Mouse (Mus musculus): ENCODE results near the gene Slc44a5.
"Not testable (repeated sequence)": the region's sequence is repeated elsewhere in the genome, so short reads cannot be mapped to it uniquely, and the experiment has no call there.

The Slc44a5 gene

DNA sequence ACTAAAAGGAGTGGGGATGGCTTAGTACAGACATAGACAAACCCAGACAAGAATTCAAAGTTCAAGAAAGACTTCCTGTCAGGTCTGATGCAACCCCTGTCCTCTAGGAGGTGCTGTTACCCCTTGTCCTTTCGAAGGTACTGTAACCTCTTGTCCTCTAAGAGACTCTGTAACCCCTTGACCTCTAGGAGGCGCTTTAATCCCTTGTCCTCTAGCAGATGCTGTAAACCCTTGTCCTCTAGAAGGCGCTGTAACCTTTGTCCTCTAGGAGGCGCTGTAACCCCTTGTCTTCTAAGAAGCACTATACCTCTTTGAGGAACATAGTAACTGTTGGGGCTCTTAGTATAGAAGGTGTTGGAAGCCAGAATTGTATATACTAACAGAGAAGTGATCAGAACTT is 4.7 kb upstream of the Slc44a5 start:
- no peak for DNase-seq (ENCODE audit: low spot score in 2 of 2)

DNA sequence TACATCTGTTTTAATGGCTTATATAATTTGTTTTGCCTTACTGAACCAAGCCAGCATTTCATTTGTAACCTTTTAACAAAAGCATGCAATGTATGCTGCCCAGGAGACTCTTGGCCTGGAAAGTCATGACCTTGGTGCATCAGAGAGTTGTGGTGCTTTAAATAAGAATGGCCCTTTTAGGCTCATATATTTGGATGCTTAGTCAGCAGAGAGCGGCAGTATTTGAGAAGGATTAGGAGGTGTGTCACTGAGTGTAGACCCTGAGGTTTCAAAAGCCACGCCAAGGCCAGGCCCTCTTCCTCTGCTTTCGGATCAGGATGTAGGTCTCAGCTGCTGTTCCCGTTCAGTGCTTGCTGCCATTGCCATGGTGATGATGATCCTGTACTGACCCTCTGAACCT is 3.8 kb upstream of the Slc44a5 start:
- DNase-seq (ENCODE audit: low spot score in 2 of 2): no peak

DNA sequence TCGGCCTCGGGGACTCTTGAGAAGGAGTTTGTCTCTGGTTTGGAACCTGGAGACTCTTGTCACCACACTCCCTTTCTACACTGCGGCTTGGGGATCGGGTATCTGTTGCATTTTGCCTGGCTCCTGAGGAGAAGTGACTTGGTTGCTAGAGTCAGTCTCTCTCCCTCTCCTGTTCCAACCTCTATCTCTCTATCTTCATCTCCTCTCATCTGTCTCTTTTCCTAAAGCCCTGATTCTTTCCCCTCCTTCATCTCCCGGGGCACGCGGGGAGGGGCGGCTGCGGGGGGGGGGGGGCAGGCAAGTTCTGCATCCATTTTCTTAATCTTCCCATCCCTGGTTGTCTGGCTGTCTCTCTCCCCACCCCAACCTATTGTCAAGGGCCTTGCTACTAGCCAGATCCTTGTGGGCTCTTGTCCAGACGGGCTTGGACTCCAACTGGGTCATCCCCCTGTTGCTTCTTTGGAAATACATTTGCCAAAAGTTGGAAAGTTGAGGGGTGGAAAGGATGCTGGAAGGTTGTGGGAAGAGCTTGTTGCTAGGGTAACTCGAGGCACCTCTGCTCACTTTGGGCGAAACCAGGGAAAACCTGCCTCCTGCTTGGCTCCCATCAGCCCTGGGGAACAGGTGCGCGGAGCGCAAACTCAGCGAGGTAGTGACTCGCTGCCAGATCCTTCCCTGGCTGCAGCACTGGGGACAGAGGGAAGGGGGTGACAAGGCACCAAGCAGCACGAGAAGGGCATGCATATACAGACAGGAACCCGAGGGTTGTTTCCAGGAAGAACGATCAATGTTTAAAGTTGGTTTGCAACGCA is 919 bp downstream of the Slc44a5 start:
- no peak for DNase-seq (ENCODE audit: low spot score in 2 of 2)

DNA sequence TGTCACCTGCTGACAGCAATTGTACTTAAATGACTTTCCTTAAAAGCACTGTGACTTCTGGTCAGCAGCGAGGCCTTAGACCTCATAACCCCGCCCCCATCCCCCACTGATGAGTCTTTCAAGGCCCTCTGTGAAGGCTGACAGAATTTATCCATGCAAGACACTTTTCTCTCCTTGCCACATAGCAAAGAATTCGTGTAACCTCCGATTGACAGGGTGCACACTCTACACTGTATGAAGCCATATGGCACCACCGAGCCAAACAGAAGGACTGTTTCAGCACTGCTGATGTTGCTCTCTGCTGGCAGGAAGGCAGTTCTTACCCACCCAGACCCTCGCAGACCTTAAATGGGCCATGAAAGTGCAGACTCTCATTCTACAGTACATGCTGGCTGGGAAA is 1.8 kb downstream of the Slc44a5 start:
- DNase-seq (ENCODE audit: low spot score in 2 of 2): no peak

DNA sequence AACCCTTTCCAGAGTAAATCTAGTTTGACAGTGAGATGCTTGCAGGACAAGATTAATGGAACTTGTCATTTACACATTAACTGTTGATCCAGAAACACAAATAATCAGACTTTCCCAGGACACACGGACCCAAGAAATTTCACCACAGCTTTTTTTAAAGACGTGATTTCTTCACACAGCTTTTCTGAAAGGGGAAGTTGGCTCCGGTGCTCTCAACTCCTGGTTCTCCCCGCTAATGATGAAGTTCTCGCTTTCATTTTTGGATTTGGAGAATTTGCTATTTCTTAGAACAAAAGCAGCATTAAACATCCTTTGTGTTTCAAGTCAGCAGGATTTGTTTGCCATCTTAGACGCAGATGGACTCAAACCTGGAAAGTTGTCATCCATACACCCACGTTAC is 2.6 kb downstream of the Slc44a5 start:
- DNase-seq (ENCODE audit: low spot score in 2 of 2): no peak

DNA sequence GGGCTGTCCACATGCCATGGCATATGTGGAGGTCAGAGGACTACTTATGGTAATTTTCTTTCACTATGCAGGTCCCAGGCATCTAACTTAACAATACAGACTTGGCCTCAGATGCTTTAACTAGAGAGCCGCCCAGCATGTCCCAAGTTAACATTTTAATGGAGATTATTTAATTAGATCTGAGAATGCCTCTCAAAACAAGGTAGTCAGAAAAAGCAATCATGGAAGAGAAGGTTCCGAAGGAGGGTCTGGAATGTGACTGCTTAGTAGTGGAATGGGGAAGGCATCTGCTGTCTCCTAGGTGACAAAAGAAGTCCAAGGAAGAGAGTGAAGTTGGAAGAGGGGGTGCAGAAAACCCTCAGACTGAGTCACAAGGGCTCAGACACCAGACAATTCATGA is 7.4 kb downstream of the Slc44a5 start:
- DNase-seq (ENCODE audit: low spot score in 2 of 2): no peak

DNA sequence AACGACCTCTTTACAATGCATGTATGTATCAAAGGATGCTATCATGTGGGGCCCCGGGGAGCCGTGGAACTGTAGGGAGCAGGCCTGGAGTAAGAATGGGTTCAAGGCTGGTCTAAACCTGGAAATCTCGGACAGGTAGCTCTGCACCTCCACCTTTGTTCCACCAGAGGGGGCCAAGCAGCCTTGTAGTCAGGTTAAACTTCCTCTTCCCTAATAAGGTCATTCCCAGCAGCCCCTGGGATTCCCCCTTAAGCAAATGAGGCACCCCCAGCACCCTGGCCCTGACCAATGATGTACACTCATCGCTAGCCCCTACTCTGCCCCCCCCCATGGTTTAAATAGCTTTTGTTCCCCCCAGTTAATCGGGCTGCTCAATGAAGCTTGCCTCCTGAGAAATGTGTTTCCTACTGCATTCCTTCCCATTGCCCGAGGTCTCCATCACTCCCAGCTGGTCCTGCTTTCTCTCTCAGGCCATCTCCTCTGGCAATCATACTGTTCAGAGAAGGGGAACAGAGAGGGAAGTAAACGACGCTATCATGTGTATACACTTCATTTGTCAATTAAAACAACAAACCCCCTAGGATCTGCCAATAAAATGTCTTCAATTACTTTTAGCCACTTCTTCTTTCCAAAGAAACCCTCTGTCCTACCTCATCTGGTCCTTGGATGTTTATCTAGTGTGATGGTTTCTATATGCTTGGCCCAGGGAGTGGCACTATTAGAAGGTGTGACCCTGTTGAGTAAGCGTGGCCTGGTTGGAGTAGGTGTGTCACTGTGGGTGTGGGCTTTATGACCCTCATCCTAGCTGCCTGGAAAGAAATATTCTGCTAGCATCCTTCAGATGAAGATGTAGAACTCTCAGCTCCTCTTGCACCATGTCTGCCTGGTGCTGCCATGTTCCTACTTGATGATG is 11.4 kb downstream of the Slc44a5 start:
- no peak for DNase-seq (ENCODE audit: low spot score in 2 of 2)

DNA sequence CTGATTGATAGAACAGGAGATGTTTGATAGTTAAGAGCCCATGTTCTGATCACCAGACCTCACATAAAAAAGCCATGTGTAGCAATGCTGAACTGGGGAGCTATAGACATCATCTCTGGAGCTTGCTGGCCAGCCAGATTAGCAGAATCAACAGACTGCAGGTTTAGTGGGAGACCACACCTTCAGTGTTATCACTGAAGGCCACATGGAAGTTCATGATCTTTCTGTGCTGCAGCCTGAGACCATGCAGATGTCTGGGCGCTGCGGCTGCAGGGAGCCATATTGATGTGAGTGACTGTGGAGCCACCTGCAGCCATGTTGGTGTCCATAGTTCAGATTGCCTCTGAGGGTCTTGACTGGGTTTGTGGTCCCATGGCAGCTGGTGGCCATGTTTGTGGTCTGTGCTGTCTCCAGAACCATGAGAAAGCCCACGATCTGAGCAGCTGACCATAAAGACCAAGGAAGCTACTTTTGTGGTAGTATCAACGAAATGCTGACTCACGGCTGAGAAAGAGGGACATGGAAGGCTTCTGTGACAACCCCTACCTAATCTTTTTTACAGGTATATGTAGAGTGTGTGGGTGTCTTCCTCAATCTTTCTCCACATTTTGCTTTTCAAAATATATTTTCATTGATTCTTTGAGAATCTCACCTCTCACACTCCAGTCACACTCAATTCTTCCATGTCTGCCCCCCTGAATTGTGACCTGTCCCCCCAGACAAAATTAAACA is 26.7 kb downstream of the Slc44a5 start:
- no peak for DNase-seq (ENCODE audit: low spot score in 2 of 2)

DNA sequence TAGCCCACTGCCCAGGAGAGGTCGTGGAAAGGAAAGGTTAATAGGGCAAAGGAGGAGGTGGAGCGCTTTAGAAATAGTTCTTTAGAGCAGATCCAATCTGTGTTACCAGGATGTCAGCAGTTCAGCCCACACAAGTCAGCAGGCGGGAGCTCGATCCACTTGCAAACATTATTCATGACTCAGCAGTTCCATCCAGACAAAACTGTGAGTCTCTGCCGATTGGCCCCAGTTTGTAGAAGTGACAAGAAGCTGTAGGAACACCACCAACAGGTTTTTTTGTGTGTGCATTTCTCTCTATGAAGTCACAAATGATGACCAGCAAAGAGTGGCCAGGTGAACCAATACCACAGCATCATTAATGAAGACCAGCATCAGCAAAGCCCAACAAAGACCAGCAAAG is 28.1 kb downstream of the Slc44a5 start:
- no peak for DNase-seq (ENCODE audit: low spot score in 2 of 2)

DNA sequence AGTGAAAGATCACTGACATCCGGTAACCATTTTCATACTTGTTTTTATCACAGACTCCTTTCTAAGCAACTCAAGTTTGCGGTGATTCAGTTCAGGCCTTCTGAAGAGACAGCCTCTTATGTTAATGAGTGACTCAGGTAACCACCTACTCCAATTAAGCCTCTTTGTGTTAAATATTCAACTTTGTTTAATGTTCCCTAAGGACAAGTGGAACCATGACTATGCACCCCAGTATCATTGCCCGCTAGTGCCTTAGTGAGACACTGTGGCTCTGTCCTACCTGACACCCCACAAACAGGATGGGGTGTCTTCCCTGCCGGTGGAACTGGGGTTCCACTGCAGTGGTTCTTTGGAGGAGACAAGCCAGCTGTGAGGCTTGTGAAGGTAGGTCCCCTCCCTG is 73.6 kb downstream of the Slc44a5 start:
- DNase-seq (ENCODE audit: low spot score in 2 of 2): no peak

DNA sequence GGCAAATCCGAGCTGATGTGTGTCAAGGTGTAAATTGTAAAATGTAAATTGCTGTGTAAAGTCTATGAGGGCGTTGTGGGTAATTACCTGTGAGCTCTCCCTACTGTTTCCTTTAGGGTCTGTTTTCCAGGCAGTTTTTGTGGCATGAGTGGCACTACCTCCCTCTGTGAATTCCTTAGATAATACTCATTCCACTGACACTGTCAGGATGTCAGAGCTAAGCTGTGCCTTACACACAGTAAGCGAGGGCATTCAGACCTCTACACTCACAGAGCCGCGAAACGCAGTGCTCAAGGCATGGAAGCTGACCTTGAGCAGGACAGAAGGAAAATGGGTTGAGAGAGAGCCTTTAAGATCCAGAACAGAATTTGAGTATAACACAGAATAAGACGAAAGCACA is 80.1 kb downstream of the Slc44a5 start:
- DNase-seq (ENCODE audit: low spot score in 2 of 2): no peak

DNA sequence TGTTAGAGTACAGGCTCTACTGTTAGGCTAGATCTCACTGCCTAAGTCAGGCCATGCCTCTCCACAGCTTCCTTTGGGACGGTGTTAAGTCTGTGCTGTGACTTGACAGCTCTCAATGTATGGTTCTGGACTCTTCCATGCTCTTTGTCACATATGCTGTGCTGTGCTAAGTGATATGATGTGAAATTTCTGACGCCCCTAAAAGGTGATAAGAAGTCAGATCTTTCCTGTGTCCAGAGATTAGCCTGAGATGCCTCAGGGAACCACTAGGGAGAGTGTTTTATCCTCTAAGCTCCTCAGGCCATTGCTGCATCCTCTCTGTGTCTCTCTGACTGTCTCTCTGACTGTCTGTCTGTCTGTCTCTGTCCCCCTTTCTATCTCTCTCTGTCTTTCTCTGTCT is 84.2 kb downstream of the Slc44a5 start:
- no peak for DNase-seq (ENCODE audit: low spot score in 2 of 2)

DNA sequence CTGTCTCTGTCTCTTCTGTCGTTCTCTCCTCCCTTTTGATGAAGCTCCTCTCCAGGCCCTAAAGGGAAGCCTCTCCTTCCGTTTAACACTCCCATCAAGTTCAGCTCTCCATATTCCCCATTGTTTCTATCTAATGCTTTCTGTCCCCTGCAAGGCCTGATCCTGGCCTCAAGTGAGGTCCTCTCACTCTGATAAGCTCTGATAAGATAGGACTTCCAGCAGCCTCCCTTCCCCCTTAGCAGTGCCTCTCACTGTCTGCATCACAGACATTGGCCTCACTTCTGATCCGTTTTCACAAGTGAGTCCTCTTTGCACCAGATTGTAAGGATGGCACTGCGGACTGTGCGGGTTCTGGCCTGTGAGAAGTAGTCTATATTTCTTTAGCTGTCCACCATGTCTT is 85.0 kb downstream of the Slc44a5 start:
- no peak for DNase-seq (ENCODE audit: low spot score in 2 of 2)

DNA sequence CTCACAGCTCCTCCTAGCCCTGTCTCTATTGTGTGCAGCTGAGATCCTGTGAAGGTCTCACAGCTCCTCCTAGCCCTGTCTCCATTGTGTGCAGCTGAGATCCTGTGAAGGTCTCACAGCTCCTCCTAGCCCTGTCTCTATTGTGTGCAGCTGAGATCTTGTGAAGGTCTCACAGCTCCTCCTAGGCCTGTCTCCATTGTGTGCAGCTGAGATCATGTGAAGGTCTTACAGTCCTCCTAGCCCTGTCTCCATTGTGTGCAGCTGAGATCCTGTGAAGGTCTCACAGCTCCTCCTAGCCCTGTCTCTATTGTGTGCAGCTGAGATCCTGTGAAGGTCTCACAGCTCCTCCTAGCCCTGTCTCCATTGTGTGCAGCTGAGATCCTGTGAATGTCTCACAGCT is 98.8 kb downstream of the Slc44a5 start:
- DNase-seq (ENCODE audit: low spot score in 2 of 2): not testable (repeated sequence)

DNA sequence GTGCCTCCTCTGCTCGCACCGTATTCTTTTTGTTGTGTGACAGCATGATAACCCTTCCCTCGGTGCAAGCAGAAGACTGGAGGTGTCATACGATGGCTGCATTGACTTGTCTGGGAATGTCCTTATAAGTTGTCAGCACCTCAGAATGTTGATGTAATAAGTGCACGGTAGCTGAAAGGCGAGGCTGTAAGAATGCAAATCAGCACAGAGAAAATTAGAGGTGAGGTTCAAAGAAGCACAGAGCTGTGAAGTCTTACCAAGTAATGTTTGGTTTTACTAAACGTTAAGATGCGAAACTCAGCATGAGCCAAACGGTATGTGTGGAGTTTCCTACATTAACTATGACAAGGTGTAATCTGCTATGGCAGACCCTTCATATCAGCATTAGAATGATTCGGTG is 102.5 kb downstream of the Slc44a5 start:
- DNase-seq (ENCODE audit: low spot score in 2 of 2): no peak

DNA sequence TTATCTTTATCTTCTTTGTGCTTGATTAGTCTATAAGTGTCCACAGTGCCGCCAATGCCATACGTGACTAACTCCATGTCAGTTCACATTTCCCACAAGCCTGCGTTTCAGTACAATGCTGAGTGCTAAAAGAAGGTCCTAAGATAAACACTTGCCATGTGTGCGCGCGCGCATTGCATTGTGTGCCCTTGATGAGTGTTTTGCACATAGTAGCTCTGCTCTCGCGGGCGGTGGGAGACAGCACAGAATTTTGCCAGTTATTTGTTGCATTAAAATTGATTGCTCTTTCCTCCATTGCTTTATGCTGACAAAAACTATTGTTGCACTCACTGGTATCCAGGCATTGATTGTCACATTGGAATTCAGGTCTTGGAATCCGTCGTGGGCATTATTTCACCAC is 108.5 kb downstream of the Slc44a5 start:
- no peak for DNase-seq (ENCODE audit: low spot score in 2 of 2)

DNA sequence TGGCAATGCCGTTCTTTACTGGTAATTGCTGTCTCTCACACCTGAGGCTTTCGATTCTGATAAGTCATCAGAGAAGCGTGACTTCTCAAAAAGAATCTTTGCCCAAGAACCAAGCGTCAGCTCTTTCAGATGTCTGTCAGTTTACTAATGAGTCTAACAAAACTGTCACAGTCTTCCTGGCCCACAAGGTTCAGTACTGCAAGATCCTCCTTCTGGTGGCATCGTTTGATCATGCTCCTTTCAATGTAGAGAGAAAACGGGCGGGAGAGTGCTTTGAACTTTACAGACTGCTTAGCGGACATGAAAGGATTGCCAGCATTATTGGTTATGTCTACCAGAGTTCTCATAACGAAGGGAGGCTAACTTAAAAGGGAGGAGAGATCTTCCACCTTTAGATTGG is 109.0 kb downstream of the Slc44a5 start:
- DNase-seq (ENCODE audit: low spot score in 2 of 2): no peak

DNA sequence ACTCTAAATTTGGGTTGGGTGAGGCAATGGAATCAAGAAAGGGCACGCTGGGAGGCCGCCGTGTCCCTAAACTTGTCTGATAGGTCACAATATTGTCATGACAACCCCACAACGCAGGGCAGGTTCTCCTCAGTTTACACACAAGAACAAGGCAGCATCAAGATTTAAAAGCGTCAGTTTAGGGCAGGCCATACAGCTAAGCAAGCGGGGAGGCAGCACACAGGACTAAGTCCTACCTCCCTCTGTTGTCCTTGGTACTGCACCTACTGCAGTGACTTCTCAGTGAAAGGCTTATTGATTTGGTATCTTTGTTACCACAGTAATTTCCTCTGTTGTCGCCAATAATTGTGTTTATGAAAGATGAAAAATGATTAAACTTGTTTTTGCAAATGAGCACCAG is 109.7 kb downstream of the Slc44a5 start:
- no peak for DNase-seq (ENCODE audit: low spot score in 2 of 2)

DNA sequence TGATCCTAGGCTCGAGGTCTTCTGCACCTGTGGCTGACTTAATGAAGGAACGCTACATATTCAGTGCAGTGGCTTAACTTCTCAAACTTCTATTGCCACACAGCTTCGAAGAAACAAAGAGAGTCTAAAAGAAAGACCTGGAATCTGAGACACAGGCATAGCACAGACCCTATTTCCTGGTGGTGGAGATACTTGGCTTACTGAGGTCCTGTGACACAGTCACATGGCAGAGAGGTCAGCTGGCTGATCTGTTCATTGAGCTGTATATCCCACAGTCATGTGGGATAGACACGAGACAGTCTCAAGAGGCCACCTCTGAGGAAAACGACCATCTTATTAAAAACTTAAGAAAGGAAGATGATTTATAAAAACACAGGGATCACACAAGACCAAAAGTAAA is 116.8 kb downstream of the Slc44a5 start:
- DNase-seq (ENCODE audit: low spot score in 2 of 2): no peak

DNA sequence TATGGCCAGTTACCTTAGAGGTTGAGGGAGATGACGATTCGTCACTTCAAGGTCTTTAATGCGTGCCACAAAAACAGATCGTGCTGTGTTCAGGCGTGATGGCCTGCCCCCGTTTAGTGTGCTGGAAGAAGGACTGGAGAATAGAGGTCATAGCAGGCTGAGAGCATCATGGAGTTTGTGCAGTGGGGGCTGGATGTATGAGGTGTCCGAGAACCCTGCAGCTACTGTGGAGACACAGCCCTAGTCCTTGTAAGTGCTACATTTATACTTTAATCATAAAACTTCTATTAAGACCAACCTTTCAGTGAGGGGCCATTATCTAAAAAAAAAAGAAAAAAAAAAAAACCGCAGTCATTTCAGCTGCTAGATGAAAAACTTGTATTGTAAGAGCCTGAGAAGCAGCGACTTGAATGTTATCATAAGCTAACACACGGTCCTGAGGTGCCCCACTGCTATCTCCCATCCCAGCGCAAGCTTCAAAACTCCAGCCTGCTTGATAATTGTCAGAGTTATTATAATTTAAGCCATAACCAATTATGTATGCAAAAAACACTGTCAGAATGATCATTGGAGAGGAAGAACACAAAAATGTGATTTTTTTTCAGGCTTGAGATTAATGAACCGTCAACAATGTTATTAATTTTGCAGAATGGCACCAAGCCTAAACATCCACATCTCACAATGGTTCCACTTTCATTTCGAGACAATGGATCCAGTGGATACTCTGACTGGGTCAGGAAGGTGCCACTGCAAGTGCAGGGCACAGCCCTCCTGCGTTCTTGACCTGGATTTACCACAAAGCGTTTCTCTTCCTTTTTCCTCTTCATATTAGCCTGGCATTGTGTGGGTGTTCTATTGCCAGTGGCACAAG is 118.5 kb downstream of the Slc44a5 start:
- DNase-seq (ENCODE audit: low spot score in 2 of 2): no peak

DNA sequence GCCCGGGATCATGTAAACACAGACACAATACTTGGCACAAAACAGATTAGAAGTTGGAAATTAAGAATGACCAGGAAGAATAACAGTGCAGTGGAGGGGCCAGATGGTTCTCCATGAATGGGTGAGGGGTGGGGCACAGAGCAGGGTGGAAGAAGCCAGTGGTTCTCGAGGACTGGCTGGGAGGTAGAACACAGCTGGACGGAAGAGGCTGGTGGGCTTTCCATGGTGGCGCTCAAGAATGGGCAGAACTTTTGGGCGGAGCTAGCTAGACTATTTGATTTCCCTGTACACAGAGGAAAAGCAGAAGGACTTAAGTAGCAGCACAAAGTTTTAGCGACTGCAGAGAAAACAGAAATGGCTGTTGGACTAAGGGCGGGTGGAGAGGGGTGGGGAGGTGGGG is 119.2 kb downstream of the Slc44a5 start:
- no peak for DNase-seq (ENCODE audit: low spot score in 2 of 2)
